Mouse (Mus musculus) kidney, adult 2 months (tissue): Measurements from ENCODE around the gene Shisa9. TPM values are rescaled to one million over a fixed set of nuclear protein-coding genes. Genes with fewer than 3 reads are reported as not detected.

Source experiments
- DNase-seq: peaks from one replicate; pipeline ENCODE4 v3.0.0; 2021
- H3K27ac ChIP-seq: fragments of 200-500 bp; 2 replicates; pipeline ENCODE4 v1.5.1; 2012; ENCODE audit warnings: low read depth, low read length, control low read depth, inconsistent platforms; ENCODE audit not compliant: insufficient read depth
- H3K27me3 ChIP-seq: fragments of 200-500 bp; replicated peaks from 2 replicates; pipeline ENCODE4 v1.6.1; 2012; ENCODE audit warnings: mild to moderate bottlenecking, moderate library complexity, low read length, inconsistent platforms; ENCODE audit not compliant: control insufficient read depth, insufficient read depth
- H3K36me3 ChIP-seq: fragments of 200-500 bp; 2 replicates; pipeline ENCODE4 v1.6.1; 2012; ENCODE audit warnings: mild to moderate bottlenecking, moderate library complexity, low read length, inconsistent platforms; ENCODE audit not compliant: control insufficient read depth, insufficient read depth
- H3K4me1 ChIP-seq: fragments of 200-500 bp; 2 replicates; pipeline ENCODE4 v1.6.1; 2011; ENCODE audit warnings: low read length; ENCODE audit not compliant: control insufficient read depth, insufficient read depth
- H3K4me3 ChIP-seq: fragments of 200-500 bp; 2 replicates; pipeline ENCODE4 v1.5.1; 2011; ENCODE audit warnings: mild to moderate bottlenecking, low read depth, low read length, control low read depth; ENCODE audit not compliant: insufficient read depth
- CTCF ChIP-seq: fragments of 200-500 bp; conservative IDR thresholded peaks from 2 replicates; pipeline ENCODE4 v1.5.1; 2011; ENCODE audit warnings: low read depth, mild to moderate bottlenecking, control low read depth, low read length, moderate library complexity, mixed read lengths; ENCODE audit not compliant: insufficient read depth, insufficient read length
- POLR2A ChIP-seq: fragments of 200-500 bp; IDR thresholded peaks from one replicate; pipeline ENCODE4 v1.6.1; 2011; ENCODE audit warnings: low read depth, low read length, control low read depth
- WGBS: fragments of 180-500 bp; shearing (Covaris S2); methylation state at CpG from one replicate; pipeline ENCODE4 v1.1.7; 2018; 5-methylcytosine and 5-hydroxymethylcytosine counted together
- polyA plus RNA-seq: library from polyadenylated mRNA; depleted of rRNA; stranded (reverse); fragments of >200 nt; gene quantifications from 2 replicates; pipeline ENCODE4 v1.2.3, GENCODE M21; 2012

Shisa9 gene
- polyA plus RNA-seq, 1 experiment = 0.20 TPM

- WGBS = 65% methylated on average over 3 of the region's 3 CpGs
- Histone ChIP-seq H3K27ac (no peak overlapping the region), H3K27me3 (no peaks in the 10 kb centered on the region; the same call in 1 of the 2 replicates), H3K4me1 (no peaks in the 10 kb centered on the region), H3K4me3 (no peak overlapping the region), H3K36me3 (no peaks in the 10 kb centered on the region)
- TF ChIP-seq CTCF (no peak), POLR2A (no peak)
- no peak for DNase-seq
Measured at GRCm38 (mm10) chr16:12226937-12227336, 243.0 kb downstream of the Shisa9 start.

GRCm38 (mm10) chr16:12233288-12233687 is 249.4 kb downstream of the Shisa9 start:
- H3K36me3 ChIP-seq = no peaks in the 10 kb centered on the region
- DNase-seq = peak; percentile 60
- TF ChIP-seq POLR2A (no peak), CTCF (no peak)
- no peaks in the 10 kb centered on the region for H3K27me3 ChIP-seq
- no peak overlapping the region for H3K27ac ChIP-seq
- no peak overlapping the region for H3K4me3 ChIP-seq
- 57% methylated on average over 3 of the region's 3 CpGs for WGBS
- H3K4me1 ChIP-seq = no peaks in the 10 kb centered on the region

DNA sequence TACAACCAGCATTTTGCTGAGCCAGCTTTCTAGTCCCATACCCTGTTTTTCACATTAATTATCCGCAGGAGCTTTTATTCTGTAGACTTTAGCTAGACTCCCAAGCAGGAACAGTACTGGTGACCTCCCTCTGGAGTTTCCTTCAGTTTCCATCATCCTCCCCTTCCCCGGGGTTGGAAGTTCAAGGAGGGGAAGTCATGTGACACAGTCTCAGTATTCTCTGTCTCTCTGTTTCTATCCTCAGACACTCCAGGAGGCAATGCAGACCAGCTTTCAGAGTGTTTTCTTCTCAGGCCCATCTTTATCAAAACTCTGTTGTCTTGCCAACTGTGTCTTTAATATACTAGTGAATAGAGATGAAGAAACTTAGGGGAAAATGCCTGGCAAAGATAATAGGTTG is 250.4 kb downstream of the Shisa9 start:
- H3K27ac ChIP-seq = peak overlapping the region; percentile 3; the same call in 1 of the 2 replicates
- no peak for TF ChIP-seq CTCF
- no peak for TF ChIP-seq POLR2A
- WGBS = 33% methylated on average over 2 of the region's 2 CpGs
- H3K36me3 ChIP-seq = no peaks in the 10 kb centered on the region
- H3K27me3 ChIP-seq = no peaks in the 10 kb centered on the region
- peak; percentile 49 for DNase-seq
- H3K4me1 ChIP-seq = no peaks in the 10 kb centered on the region
- no peak overlapping the region for H3K4me3 ChIP-seq

DNA sequence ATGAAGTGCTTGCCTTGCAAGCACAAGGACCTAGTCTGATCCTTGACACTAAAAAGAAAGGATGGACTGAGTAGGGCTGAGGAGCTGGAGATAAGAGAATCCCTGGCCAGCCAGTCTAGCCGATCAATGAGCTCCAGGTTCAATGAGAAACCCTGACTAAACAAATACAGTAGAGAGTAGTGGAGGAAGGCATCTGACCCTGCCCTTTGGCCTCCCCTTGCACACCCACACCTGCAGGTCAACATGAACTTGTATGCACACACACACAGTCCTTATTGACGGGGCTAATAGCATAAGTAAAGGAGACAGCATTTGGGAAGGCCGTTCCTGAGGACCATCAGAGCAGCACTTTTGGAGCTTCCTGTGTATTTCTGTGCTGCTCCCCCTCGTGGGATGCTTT is 254.7 kb downstream of the Shisa9 start:
- no peak overlapping the region for H3K4me3 ChIP-seq
- H3K27ac ChIP-seq = no peak overlapping the region
- 69% methylated on average over 4 of the region's 4 CpGs for WGBS
- H3K4me1 ChIP-seq = no peaks in the 10 kb centered on the region
- H3K27me3 ChIP-seq = no peaks in the 10 kb centered on the region
- no peak for DNase-seq
- H3K36me3 ChIP-seq = no peaks in the 10 kb centered on the region
- TF ChIP-seq POLR2A (no peak), CTCF (no peak)

DNA sequence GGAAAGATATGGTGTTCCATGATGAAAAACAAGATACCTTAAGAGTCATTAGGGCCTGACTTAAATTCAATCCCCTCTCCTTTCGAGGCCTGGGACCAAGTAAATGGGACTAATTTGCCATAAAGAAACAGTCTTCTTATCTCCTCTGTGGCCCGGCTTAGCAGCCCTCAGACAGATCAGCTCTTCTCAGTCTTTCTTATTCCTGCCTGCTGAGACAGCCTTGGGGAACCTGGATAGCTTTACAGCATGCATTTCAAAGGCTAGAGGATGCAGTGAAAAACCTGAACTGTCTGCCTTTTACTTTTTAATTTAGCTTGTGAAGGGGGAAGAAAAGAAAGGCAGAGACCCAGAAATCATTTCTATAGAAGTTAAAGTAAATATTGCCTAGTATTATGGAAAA is 275.4 kb downstream of the Shisa9 start:
- DNase-seq = no peak
- Histone ChIP-seq H3K27me3 (no peaks in the 10 kb centered on the region), H3K36me3 (no peaks in the 10 kb centered on the region), H3K4me1 (no peaks in the 10 kb centered on the region), H3K4me3 (no peak overlapping the region), H3K27ac (no peak overlapping the region)
- 23% methylated on average over 2 of the region's 2 CpGs for WGBS
- no peak for TF ChIP-seq POLR2A

DNA sequence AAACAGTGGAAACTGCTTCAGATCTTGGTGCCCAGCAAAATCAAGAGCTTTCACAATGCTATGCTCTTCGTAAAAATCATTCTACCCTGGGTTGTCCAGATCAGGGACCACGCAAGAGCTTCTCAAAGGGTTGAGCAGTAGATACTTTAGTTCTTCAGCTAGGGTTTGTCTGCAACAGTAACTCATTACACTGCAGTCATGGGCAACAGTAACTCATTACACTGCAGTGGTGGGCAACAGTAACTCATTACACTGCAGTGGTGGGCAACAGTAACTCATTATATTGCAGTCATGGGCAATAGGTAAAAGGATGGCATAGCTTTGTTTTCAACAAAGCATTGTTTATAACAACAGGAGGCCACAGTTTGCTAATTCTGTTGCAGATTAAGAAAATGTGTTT is 281.9 kb downstream of the Shisa9 start:
- H3K27ac ChIP-seq = no peak overlapping the region
- H3K27me3 ChIP-seq = no peaks in the 10 kb centered on the region
- H3K36me3 ChIP-seq = no peaks in the 10 kb centered on the region
- WGBS = 74% methylated on average over 2 of the region's 2 CpGs
- DNase-seq = no peak
- TF ChIP-seq POLR2A (no peak), CTCF (no peak)
- no peaks in the 10 kb centered on the region for H3K4me1 ChIP-seq
- H3K4me3 ChIP-seq = no peak overlapping the region

DNA sequence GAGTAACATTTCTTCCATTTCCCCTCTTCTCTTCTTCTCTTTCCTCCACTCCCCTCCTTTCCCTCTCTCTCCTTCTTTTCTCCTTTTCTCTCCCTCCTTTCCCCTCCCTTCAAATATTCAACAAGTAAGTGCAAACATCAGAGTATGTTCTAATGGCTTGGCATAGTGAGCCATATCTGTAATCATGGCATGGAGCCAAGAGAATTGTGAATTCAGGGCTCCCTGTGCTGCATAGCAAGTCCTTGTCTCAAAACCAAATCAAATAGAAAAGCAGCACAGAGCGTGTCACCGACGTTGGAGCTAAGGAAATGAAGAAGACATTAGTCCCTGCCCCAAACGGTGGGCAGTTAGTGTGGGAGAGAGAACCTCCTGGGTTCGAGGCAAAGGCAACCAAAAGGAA is 316.6 kb downstream of the Shisa9 start:
- no peaks in the 10 kb centered on the region for H3K27me3 ChIP-seq
- 49% methylated on average over 5 of the region's 5 CpGs for WGBS
- TF ChIP-seq POLR2A (no peak), CTCF (no peak)
- no peak for DNase-seq
- H3K4me3 ChIP-seq = no peak overlapping the region
- H3K4me1 ChIP-seq = no peaks in the 10 kb centered on the region
- H3K27ac ChIP-seq = no peak overlapping the region
- no peaks in the 10 kb centered on the region for H3K36me3 ChIP-seq

- H3K27ac ChIP-seq = no peak overlapping the region
- no peak overlapping the region for H3K4me3 ChIP-seq
- DNase-seq = no peak
- no peaks in the 10 kb centered on the region for H3K27me3 ChIP-seq
- TF ChIP-seq POLR2A = no peak
- TF ChIP-seq CTCF = no peak
- no peaks in the 10 kb centered on the region for H3K36me3 ChIP-seq
- H3K4me1 ChIP-seq = no peaks in the 10 kb centered on the region
Measured at GRCm38 (mm10) chr16:12303420-12303819, 319.5 kb downstream of the Shisa9 start.
